ENCODE assay signal across 7 mouse cellular contexts in genomic region chr5:38563121-38563520, GRCm38 (mm10). TPM values are rescaled to one million over a fixed set of nuclear protein-coding genes. Genes with fewer than 3 reads are reported as not detected.
A peak's percentile ranks its signal among the peaks of the same experiment; 100 is the strongest.
DNase-seq lines count a peak whose midpoint lies in the region; ATAC-seq and TF ChIP-seq lines count a peak whose summit lies in the region.

Gene Wdr1 (minus strand): TSS chr5:38563221.

- no peaks in the 10 kb centered on the region for H3K27me3 ChIP-seq in forebrain, embryonic 13.5 days
- no peaks in the 10 kb centered on the region for H3K27me3 ChIP-seq in hindbrain, embryonic 11.5 days (ENCODE audit: control insufficient read depth, insufficient read depth, low read length)
- H3K27me3 ChIP-seq in liver, embryonic 13.5 days, result no peaks in the 10 kb centered on the region

- in situ Hi-C loops in ES-E14 (cut with MboI; ENCODE audit: low sequenced_read_pairs in 2 of 2, unreplicated experiment in 2 of 2), result no loop called here

- H3K4me1 ChIP-seq in ES-E14 (ENCODE audit: control insufficient read depth in 2 of 2, insufficient read depth in 2 of 2, low read length in 2 of 2, poor library complexity in 1 of 2), result peaks cover 2 to 12% of the 10 kb centered on the region in 2 experiments; a peak in 2 of 4 replicates
- peaks cover 30% of the 10 kb centered on the region for H3K4me1 ChIP-seq in forebrain, embryonic 13.5 days
- peaks cover 6% of the 10 kb centered on the region for H3K4me1 ChIP-seq in hindbrain, embryonic 11.5 days (replicated peaks; ENCODE audit: control insufficient read depth, insufficient read depth, low read length)
- H3K4me1 ChIP-seq in liver, embryonic 13.5 days (replicated peaks), result peaks cover 33% of the 10 kb centered on the region

- no peaks in the 10 kb centered on the region for H3K9me3 ChIP-seq in ES-E14 (ENCODE audit: control insufficient read depth, insufficient read depth, low read depth, low read length)
- H3K9me3 ChIP-seq in forebrain, embryonic 13.5 days (replicated peaks), result no peaks in the 10 kb centered on the region
- no peaks in the 10 kb centered on the region for H3K9me3 ChIP-seq in hindbrain, embryonic 11.5 days (ENCODE audit: control insufficient read depth, low read length)
- no peaks in the 10 kb centered on the region for H3K9me3 ChIP-seq in liver, embryonic 13.5 days (replicated peaks)

- H3K4me3 ChIP-seq in ES-E14 (ENCODE audit: insufficient read depth in 1 of 2, low read depth in 1 of 2, low read length in 2 of 2, poor library complexity in 1 of 2, severe bottlenecking in 1 of 2), result peak within 1 kb of the TSS; percentile 81 to 91
- peak within 1 kb of the TSS; percentile 82 for H3K4me3 ChIP-seq in forebrain, embryonic 13.5 days
- H3K4me3 ChIP-seq in hindbrain, embryonic 11.5 days (ENCODE audit: low read depth, low read length), result peak within 1 kb of the TSS; percentile 98
- peak within 1 kb of the TSS; percentile 90 for H3K4me3 ChIP-seq in liver, embryonic 13.5 days (replicated peaks)

- WGBS in forebrain, embryonic 13.5 days, result 81% methylated on average over 2 of the region's 2 CpGs
- WGBS in hindbrain, embryonic 11.5 days, result 95% methylated on average over 2 of the region's 2 CpGs
- 72% methylated on average over 2 of the region's 2 CpGs for WGBS in liver, embryonic 13.5 days (ENCODE audit: insufficient replicate concordance)

- H3K9ac ChIP-seq in ES-E14 (ENCODE audit: insufficient read depth, low read depth, low read length, poor library complexity, severe bottlenecking), result peak within 1 kb of the TSS; percentile 89
- peak within 1 kb of the TSS; percentile 91 for H3K9ac ChIP-seq in forebrain, embryonic 13.5 days
- H3K9ac ChIP-seq in hindbrain, embryonic 11.5 days (ENCODE audit: low read depth, low read length), result peak within 1 kb of the TSS; percentile 84
- peak within 1 kb of the TSS; percentile 94 for H3K9ac ChIP-seq in liver, embryonic 13.5 days

- peak within 1 kb of the TSS; percentile 83; the same call in 1 of the 2 replicates for H3K27ac ChIP-seq in ES-E14 (ENCODE audit: insufficient read depth, low read depth, low read length, poor library complexity, severe bottlenecking)
- H3K27ac ChIP-seq in forebrain, embryonic 13.5 days, result peak within 1 kb of the TSS; percentile 86
- H3K27ac ChIP-seq in hindbrain, embryonic 11.5 days (ENCODE audit: low read depth, low read length), result peak within 1 kb of the TSS; percentile 82
- peak within 1 kb of the TSS; percentile 93 for H3K27ac ChIP-seq in liver, embryonic 13.5 days

- no peak for ATAC-seq in CD4-positive, CD25-positive, alpha-beta regulatory T cell, adult 4 months
- no peak for ATAC-seq in forebrain, embryonic 13.5 days
- ATAC-seq in hindbrain, embryonic 11.5 days (ENCODE audit: low FRiP score), result no peak
- ATAC-seq in liver, embryonic 13.5 days (ENCODE audit: low read depth), result no peak

- H3K4me2 ChIP-seq in forebrain, embryonic 13.5 days, result peak within 1 kb of the TSS; percentile 93
- H3K4me2 ChIP-seq in hindbrain, embryonic 11.5 days (replicated peaks; ENCODE audit: low read depth, low read length), result peak within 1 kb of the TSS; percentile 64
- peak within 1 kb of the TSS; percentile 85 for H3K4me2 ChIP-seq in liver, embryonic 13.5 days

- peaks cover 8% of the 10 kb centered on the region for H3K36me3 ChIP-seq in ES-E14 (ENCODE audit: control insufficient read depth, insufficient read depth, low read length, poor library complexity, severe bottlenecking)
- H3K36me3 ChIP-seq in forebrain, embryonic 13.5 days (ENCODE audit: poor library complexity, severe bottlenecking), result peaks cover 16% of the 10 kb centered on the region
- no peaks in the 10 kb centered on the region for H3K36me3 ChIP-seq in hindbrain, embryonic 11.5 days (ENCODE audit: control insufficient read depth, insufficient read depth, low read length)
- peaks cover 19% of the 10 kb centered on the region for H3K36me3 ChIP-seq in liver, embryonic 13.5 days

- no peak for DNase-seq in ES-E14 (ENCODE audit: low read depth, low spot score)
- no peak for DNase-seq in hindbrain, embryonic 11.5 days (ENCODE audit: low spot score)
- no peak for DNase-seq in liver, embryonic 13.5 days
- DNase-seq in right cerebral cortex, postnatal 14 days, result no peak
- DNase-seq in cerebellum, adult 8-10 months, result no peak

TF ChIP-seq in ES-E14, 5 proteins besides CTCF, POLR2A, EP300 and RAD21:
- TF ChIP-seq CHD2 (IDR thresholded peaks at IDR 0.05; ENCODE audit: low read depth, low read length) (no peak), ZNF384 (IDR thresholded peaks at IDR 0.05; ENCODE audit: low read depth, low read length) (no peak), HCFC1 (IDR thresholded peaks at IDR 0.05; ENCODE audit: borderline replicate concordance, insufficient read depth, low read length) (no peak), MAFK (IDR thresholded peaks at IDR 0.05; ENCODE audit: insufficient read depth, low read depth, low read length) (no peak), ZC3H11A (IDR thresholded peaks at IDR 0.05; ENCODE audit: borderline replicate concordance, low read depth, low read length) (no peak)

RNA-seq across cellular contexts. Expression of gene Wdr1, which starts in this region (rescaled TPM):
- polyA plus RNA-seq in CD4-positive, CD25-positive, alpha-beta regulatory T cell, adult 4 months (2017; shearing (Covaris generic)), result 100 to 1,000 TPM; 366 to 443 TPM
- total RNA-seq in ES-E14 (2012; rRNA removed), result 165 and 232 TPM in 2 replicates
- polyA plus RNA-seq in forebrain, embryonic 13.5 days (2015; fragmentation: Nextera tagmentation; extraction: Ambion mirVana), result 135 and 145 TPM in 2 replicates
- 169 and 171 TPM in 2 replicates for polyA plus RNA-seq in hindbrain, embryonic 11.5 days (2014; fragmentation: Nextera tagmentation; extraction: Ambion mirVana)
- 89.7 and 98.1 TPM in 2 replicates for polyA plus RNA-seq in liver, embryonic 13.5 days (2015; fragmentation: Nextera tagmentation; extraction: Ambion mirVana)
